Mouse (Mus musculus) neutrophil, adult 5-6 weeks (primary cell): ENCODE results near the gene Pygo2. TPM values are rescaled to one million over a fixed set of nuclear protein-coding genes. Genes with fewer than 3 reads are reported as not detected.
A peak's percentile ranks its signal among the peaks of the same experiment; 100 is the strongest.

Experiments
- ATAC-seq: fragments of 151-379, 151-347 bp; 2 replicates; pipeline ENCODE4 v1.8.0; 2017; ENCODE audit warnings: mild to moderate bottlenecking, moderate TSS enrichment; ENCODE audit not compliant: insufficient number of reproducible peaks, poor library complexity, low FRiP score, severe bottlenecking; ENCODE audit errors: extremely low read depth
- total RNA-seq: library from RNA; stranded (forward); fragments of 200-1000 nt; gene quantifications from 2 replicates; pipeline ENCODE4 v1.2.3, GENCODE M21; 2017

The Pygo2 gene
- total RNA-seq, 1 experiment from 2014 or later, result 35.8 TPM

DNA sequence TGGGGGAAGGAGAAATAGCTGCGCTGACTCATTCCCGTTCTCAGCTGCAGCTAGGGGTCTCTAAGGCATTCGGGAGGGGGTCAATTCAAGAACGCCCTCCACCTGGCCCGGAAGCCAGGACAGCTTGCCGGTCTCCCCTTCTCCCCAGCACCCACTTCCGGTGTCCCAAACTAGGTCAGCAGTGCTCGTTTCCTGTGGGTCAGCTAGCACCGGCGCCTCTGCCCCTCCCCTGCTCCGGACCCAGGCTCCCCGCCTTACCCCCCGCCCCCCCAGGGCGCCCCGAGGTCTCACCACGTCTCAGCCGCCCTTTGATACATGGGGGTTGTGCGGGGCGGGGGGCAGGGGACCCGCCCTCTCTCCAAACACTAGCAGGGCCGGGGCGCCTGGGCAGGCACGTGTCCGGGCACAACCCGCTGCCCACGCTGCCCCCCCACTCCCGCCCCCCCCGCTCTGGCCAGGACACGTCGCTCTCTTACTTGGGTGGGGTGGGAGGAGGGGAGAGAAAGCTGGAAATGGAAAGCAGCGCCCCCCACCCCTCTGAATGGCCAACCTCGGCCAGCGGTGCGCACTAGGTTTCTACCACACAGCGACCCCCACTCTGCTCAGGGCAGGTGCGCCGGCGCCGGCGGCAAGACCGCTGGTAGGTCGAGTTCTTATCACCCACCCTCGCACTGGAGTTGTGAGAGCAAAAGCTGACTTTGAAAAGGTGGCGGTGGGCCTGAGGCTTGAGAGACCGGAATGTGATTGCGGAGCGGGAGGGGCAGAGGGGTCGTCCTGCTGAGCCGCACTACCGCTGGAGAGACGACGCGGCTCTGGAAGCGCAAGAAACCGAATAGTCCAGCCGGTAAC lies 38.1 kb upstream of the Pygo2 start:
- no peak for ATAC-seq

- ATAC-seq, result no peak
Observed at GRCm38 (mm10) chr3:89392871-89393311, 37.1 kb upstream of the Pygo2 start.

DNA sequence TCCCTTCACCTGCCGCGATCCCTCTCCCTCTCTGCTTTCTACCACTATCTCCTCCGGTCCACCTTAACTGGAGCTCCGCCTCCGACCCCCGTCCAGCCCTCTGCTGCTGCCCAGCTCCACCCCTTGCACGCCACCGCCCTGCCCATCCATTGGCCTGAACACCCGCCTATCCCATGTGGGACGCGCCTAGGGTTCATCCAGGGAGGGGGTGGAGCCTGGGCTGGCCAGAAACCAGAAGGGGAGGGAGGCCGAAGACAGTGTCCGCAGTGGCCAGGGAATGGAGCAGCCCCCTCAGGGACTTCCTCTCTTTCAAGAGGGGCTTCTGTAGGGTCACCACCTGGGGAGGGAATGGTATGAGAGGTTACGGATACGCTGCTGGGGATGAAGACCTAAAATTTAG lies 36.4 kb upstream of the Pygo2 start:
- peak; percentile 78 for ATAC-seq

DNA sequence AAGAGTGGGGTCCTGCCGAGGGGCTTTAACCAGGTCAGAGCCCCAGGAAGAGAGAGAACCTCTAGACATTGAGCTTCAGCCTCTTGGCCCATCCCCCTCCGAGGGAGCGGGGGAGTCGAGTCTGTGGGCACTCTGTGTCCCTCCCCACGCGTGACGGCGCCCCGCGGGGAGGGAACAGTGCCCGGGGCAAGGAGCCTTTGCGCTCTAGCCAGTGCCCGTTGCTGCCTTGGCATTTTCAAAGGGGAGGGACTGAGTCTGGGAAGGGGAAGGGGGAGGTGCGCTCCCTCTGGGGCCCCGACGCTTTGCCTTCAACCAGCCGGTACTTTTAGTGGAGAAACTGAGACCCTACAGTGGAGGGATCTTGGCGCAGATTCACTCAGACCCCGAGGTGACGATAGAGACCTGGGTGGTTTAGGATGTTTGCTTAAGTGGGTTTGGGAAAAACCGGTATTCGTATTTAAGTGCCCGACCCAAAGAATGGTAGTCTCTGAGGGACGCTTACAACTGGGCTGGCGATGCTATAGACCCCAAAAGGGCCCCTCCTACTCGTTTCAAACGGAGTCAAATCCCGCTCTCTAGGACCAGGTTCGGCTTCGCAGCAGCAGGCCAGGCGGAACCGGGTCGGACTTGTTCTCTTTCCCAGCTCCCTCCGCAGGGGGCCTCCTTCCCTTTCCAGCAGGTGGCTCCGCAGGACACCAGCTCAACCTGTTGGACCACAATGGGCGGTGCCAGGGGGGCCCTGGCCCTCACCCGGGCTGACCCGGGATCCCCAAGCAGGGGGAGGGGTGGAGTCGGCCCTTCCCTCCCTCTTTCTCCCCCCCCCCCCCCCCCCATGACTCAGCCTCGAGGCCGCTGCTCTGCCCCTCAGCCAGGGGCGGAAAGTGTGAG lies 35.8 kb upstream of the Pygo2 start, which contains the start of gene Zbtb7b:
Zbtb7b (minus strand) TSS at position 771 of the 888 bp plus-strand sequence.
- peak; percentile 59 for ATAC-seq

GRCm38 (mm10) chr3:89394894-89395256 lies 35.1 kb upstream of the Pygo2 start:
- ATAC-seq, result no peak

- ATAC-seq, result no peak
Observed at GRCm38 (mm10) chr3:89395419-89395805, 34.6 kb upstream of the Pygo2 start.

DNA sequence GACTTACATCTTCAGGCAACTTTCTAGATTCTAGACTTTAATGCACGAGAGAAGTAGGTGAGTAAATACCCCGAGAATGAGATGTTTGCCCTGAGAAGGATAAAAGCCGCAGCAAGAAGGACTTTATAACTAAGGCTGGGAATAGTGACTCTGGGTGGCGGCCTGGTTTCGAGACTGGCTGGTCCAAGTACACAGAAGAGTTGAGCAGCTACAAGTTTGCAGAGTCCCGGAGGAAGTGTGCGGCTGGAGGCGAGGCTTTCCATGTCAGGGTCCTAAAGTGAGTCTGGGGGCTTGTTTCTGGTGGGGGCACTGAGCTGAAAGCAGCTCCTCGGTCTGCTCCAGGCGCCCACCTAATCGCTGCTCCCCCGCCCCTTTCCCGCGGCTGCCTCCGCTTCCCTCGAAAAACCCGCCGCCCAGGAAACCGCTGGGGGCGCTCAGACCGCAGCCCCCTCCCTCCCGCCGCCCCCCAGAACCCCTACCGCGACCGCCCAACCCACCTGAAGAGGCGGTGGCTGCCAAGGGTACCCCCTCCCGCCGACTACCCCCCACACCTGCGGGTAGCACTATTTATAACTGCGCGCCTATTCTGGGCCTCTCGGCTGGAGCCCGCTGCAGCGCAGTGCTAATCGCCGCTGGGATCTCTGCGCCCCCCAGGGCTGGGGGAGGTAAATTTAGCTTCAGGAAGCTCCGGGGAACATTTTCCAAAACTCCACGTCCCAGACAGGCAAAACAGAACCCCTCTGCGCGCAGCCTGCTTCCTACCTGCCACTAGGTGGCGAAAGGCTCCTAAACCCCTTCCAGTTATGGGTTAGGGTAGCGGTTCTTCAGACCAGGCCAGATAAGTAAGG lies 34.0 kb upstream of the Pygo2 start:
- peak; percentile 18; the same call in 1 of the 2 replicates for ATAC-seq

- no peak for ATAC-seq
Observed at GRCm38 (mm10) chr3:89396654-89397005, 33.4 kb upstream of the Pygo2 start.

DNA sequence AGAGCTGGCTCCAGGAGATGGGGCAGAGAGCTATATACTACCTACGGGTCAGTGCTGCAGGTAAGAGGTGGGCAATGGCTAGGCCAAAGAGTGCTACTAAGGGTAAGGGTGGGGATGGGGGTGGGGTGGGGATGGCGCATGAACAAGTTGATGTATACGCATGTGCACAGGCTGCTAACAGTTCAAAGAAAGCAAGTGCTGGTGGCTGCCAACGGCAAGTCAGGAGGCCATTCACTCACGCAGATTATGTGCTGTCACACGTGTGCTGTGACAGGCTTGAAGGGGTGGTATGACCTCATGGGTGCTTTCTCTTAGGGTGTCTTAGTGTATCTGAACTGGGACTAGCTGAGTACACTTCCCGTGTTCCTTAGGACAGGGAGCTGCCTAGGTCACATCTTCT lies 28.7 kb upstream of the Pygo2 start:
- ATAC-seq, result no peak

DNA sequence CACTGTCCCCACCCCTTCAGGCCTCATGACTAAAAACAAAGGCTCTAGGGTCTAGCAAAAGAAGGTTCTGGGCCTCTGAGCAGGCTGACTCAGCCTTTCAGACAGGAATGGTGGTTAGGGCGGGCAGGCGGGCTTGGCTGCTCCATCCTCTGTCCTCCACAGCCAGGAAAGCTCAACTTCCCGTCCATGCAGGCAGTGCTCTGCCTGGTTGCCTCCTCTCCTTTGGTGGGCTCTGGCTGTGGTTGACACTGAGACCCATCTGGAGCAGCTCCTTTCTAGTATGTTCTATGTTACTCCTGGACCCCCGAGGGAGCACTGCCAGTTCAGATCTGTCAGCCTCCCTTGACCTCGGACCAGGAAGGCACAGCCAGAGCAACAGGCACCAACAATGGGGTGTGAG lies 27.3 kb upstream of the Pygo2 start, which contains the start of gene Lenep:
Lenep (minus strand) TSS at position 101 of the 400 bp plus-strand sequence.
- ATAC-seq, result no peak

GRCm38 (mm10) chr3:89406887-89407286 lies 23.1 kb upstream of the Pygo2 start:
- no peak for ATAC-seq

- ATAC-seq, result no peak
Observed at GRCm38 (mm10) chr3:89408448-89408847, 21.6 kb upstream of the Pygo2 start.

- ATAC-seq, result no peak
Observed at GRCm38 (mm10) chr3:89409701-89410100, 20.3 kb upstream of the Pygo2 start.

GRCm38 (mm10) chr3:89410864-89411263 lies 19.1 kb upstream of the Pygo2 start:
- ATAC-seq, result no peak

GRCm38 (mm10) chr3:89411490-89412393 lies 18.3 kb upstream of the Pygo2 start, which contains the start of gene Flad1:
Flad1 (minus strand) TSS chr3:89411870.
- peak; percentile 100 for ATAC-seq

- ATAC-seq, result no peak
Observed at GRCm38 (mm10) chr3:89416158-89416557, 13.9 kb upstream of the Pygo2 start.

GRCm38 (mm10) chr3:89417131-89417530 lies 12.9 kb upstream of the Pygo2 start:
- no peak for ATAC-seq

DNA sequence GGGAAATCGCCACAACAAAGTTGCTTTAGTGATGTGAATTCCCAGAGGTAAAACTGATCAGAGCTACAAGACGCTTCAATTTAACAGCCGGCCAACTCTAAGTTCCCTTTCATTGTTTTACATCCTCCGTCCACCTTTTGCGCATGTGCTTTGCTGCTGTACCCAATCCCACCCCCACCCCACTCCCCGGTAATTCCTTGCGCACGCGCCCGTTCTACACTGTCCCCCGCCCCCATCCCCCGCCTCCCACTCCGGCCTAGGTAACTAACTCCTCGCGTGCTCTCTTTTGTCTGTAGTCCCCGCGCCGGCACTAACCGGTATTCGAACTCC lies 12.2 kb upstream of the Pygo2 start:
- no peak for ATAC-seq
